Mouse (Mus musculus) embryonic facial prominence, embryonic 11.5 days (tissue): ENCODE data around the gene Lin7b. TPM values are rescaled to one million over a fixed set of nuclear protein-coding genes. Genes with fewer than 3 reads are reported as not detected.

Experiments used
- ATAC-seq: fragments of 200-750 bp; cut with Nextera tagmentation; replicated peaks from 2 replicates; pipeline ENCODE4 v1.8.0; 2017; ENCODE audit warnings: low read depth; ENCODE audit not compliant: insufficient number of reproducible peaks, low FRiP score, low TSS enrichment
- DNase-seq: peaks from one replicate; pipeline ENCODE4 v3.0.0-alpha.2; 2015; ENCODE audit warnings: low spot score
- H3K27ac ChIP-seq: fragments of 300-500 bp; sonication (generic); replicated peaks from 2 replicates; pipeline ENCODE4 v1.5.1; 2014; ENCODE audit warnings: mild to moderate bottlenecking, low read depth, low read length, control low read depth
- H3K27me3 ChIP-seq: fragments of 300-500 bp; sonication (generic); 2 replicates; pipeline ENCODE4 v1.6.1; 2014; ENCODE audit warnings: mild to moderate bottlenecking, low read length, moderate library complexity, mixed read lengths; ENCODE audit not compliant: control insufficient read depth, insufficient read depth
- H3K36me3 ChIP-seq: fragments of 300-500 bp; sonication (generic); replicated peaks from 2 replicates; pipeline ENCODE4 v1.6.1; 2014; ENCODE audit warnings: low read depth, mild to moderate bottlenecking, low read length, moderate library complexity, mixed read lengths; ENCODE audit not compliant: control insufficient read depth, insufficient read depth
- H3K4me1 ChIP-seq: fragments of 300-500 bp; sonication (generic); 2 replicates; pipeline ENCODE4 v1.6.1; 2014; ENCODE audit warnings: low read length, mixed read lengths; ENCODE audit not compliant: control insufficient read depth, insufficient read depth
- H3K4me2 ChIP-seq: fragments of 300-500 bp; sonication (generic); 2 replicates; pipeline ENCODE4 v1.6.1; 2014; ENCODE audit warnings: low read depth, mild to moderate bottlenecking, control low read depth, low read length, moderate library complexity
- H3K4me3 ChIP-seq: fragments of 300-500 bp; sonication (generic); 2 replicates; pipeline ENCODE4 v1.5.1; 2014; ENCODE audit warnings: low read depth, low read length, control low read depth
- H3K9ac ChIP-seq: fragments of 300-500 bp; sonication (generic); replicated peaks from 2 replicates; pipeline ENCODE4 v1.6.1; 2014; ENCODE audit warnings: mild to moderate bottlenecking, control low read depth, low read length
- H3K9me3 ChIP-seq: fragments of 300-500 bp; sonication (generic); replicated peaks from 2 replicates; pipeline ENCODE4 v1.6.1; 2016; ENCODE audit warnings: mild to moderate bottlenecking, low read length, inconsistent platforms, mixed read lengths; ENCODE audit not compliant: control insufficient read depth
- WGBS: fragments of 180-500 bp; shearing (Covaris S2); extraction: QIAGEN DNeasy Blood & Tissue Kit; methylation state at CpG from one replicate; pipeline ENCODE4 v1.1.7; 2014; 5-methylcytosine and 5-hydroxymethylcytosine counted together
- polyA plus RNA-seq: library from polyadenylated mRNA; unstranded; fragments of >200 nt; fragmentation: Nextera tagmentation; extraction: Ambion mirVana; gene quantifications from 2 replicates; pipeline ENCODE4 v1.2.1, GENCODE M21; 2014

The Lin7b gene
- polyA plus RNA-seq, 1 experiment from 2014 or later: 0.77 TPM

GRCm38 (mm10) chr7:45337469-45337868 is 32.9 kb downstream of the Lin7b start:
- DNase-seq: no peak
- Histone ChIP-seq H3K9me3 (no peaks in the 10 kb centered on the region), H3K27me3 (peaks cover 3% of the 10 kb centered on the region; the same call in 1 of the 2 replicates), H3K4me3 (no peak overlapping the region), H3K27ac (no peak overlapping the region), H3K9ac (no peak overlapping the region), H3K36me3 (no peaks in the 10 kb centered on the region), H3K4me2 (no peak overlapping the region), H3K4me1 (peaks cover 2% of the 10 kb centered on the region)
- ATAC-seq: no peak
- 25% methylated on average over 4 of the region's 4 CpGs for WGBS

GRCm38 (mm10) chr7:45336319-45336718 is 34.1 kb downstream of the Lin7b start:
- 94% methylated on average over 4 of the region's 4 CpGs for WGBS
- Histone ChIP-seq H3K27me3 (peaks cover 3% of the 10 kb centered on the region; the same call in 1 of the 2 replicates), H3K27ac (no peak overlapping the region), H3K4me2 (no peak overlapping the region), H3K4me1 (peaks cover 2% of the 10 kb centered on the region), H3K9ac (no peak overlapping the region), H3K4me3 (no peak overlapping the region), H3K9me3 (no peaks in the 10 kb centered on the region), H3K36me3 (no peaks in the 10 kb centered on the region)
- no peak for DNase-seq
- ATAC-seq: no peak

GRCm38 (mm10) chr7:45335056-45335455 is 35.3 kb downstream of the Lin7b start, which contains the start of gene Hrc:
TSS of gene Hrc (plus strand) at chr7:45335290.
- H3K9ac ChIP-seq: no peak within 1 kb of the TSS
- H3K4me3 ChIP-seq: no peak within 1 kb of the TSS
- no peak for DNase-seq
- peaks cover 2% of the 10 kb centered on the region for H3K4me1 ChIP-seq
- WGBS: 24% methylated on average over 5 of the region's 5 CpGs
- H3K9me3 ChIP-seq: no peaks in the 10 kb centered on the region
- no peak within 1 kb of the TSS; the same call in 1 of the 2 replicates for H3K4me2 ChIP-seq
- no peak for ATAC-seq
- no peak within 1 kb of the TSS for H3K27ac ChIP-seq
- H3K27me3 ChIP-seq: 0 out of 2 replicates have a peak, but pooled peaks cover 3% of the 10 kb centered on the region
- H3K36me3 ChIP-seq: no peaks in the 10 kb centered on the region

- Histone ChIP-seq H3K4me2 (no peak overlapping the region), H3K9ac (no peak overlapping the region), H3K4me3 (no peak overlapping the region), H3K27ac (no peak overlapping the region), H3K36me3 (no peaks in the 10 kb centered on the region), H3K4me1 (peaks cover 2% of the 10 kb centered on the region), H3K9me3 (no peaks in the 10 kb centered on the region), H3K27me3 (0 out of 2 replicates have a peak, but pooled peaks cover 3% of the 10 kb centered on the region)
- DNase-seq: no peak
- WGBS: 19% methylated on average over 3 of the region's 3 CpGs
- ATAC-seq: no peak
Observed at GRCm38 (mm10) chr7:45334605-45335004, 35.8 kb downstream of the Lin7b start.

- 0 out of 2 replicates have a peak, but pooled peaks cover 3% of the 10 kb centered on the region for H3K27me3 ChIP-seq
- peak within 1 kb of the TSS; percentile 64 for H3K4me3 ChIP-seq
- ATAC-seq: peak; percentile 35
- peaks cover 2% of the 10 kb centered on the region for H3K4me1 ChIP-seq
- peak within 1 kb of the TSS; percentile 35; the same call in 1 of the 2 replicates for H3K27ac ChIP-seq
- H3K9ac ChIP-seq: peak within 1 kb of the TSS; percentile 72
- under 1% methylated on average over 38 of the region's 38 CpGs for WGBS
- no peaks in the 10 kb centered on the region for H3K9me3 ChIP-seq
- peak within 1 kb of the TSS; percentile 91 for H3K4me2 ChIP-seq
- H3K36me3 ChIP-seq: no peaks in the 10 kb centered on the region
- DNase-seq: peak; percentile 88
Observed at GRCm38 (mm10) chr7:45333431-45333982, 36.9 kb downstream of the Lin7b start, which contains the start of gene Trpm4. TSS of gene Trpm4 (minus strand) at chr7:45333780.

- no peaks in the 10 kb centered on the region for H3K36me3 ChIP-seq
- no peaks in the 10 kb centered on the region for H3K9me3 ChIP-seq
- 0 out of 2 replicates have a peak, but pooled peaks cover 3% of the 10 kb centered on the region for H3K27me3 ChIP-seq
- H3K9ac ChIP-seq: peak overlapping the region; percentile 72
- DNase-seq: peak; percentile 79
- ATAC-seq: peak; percentile 76
- 2% methylated on average over 22 of the region's 22 CpGs for WGBS
- H3K4me2 ChIP-seq: peak overlapping the region; percentile 91
- H3K4me3 ChIP-seq: peak overlapping the region; percentile 64
- H3K27ac ChIP-seq: 0 out of 2 replicates have a peak overlapping the region, but pooled peaks have one; percentile 35
- H3K4me1 ChIP-seq: peaks cover 2% of the 10 kb centered on the region
Observed at GRCm38 (mm10) chr7:45332685-45333425, 37.5 kb downstream of the Lin7b start.

GRCm38 (mm10) chr7:45331502-45331901 is 38.9 kb downstream of the Lin7b start:
- H3K4me1 ChIP-seq: peaks cover 2% of the 10 kb centered on the region
- no peak overlapping the region for H3K4me3 ChIP-seq
- H3K9me3 ChIP-seq: no peaks in the 10 kb centered on the region
- no peak overlapping the region for H3K9ac ChIP-seq
- no peak overlapping the region for H3K27ac ChIP-seq
- H3K27me3 ChIP-seq: no peaks in the 10 kb centered on the region
- DNase-seq (no peak), ATAC-seq (no peak)
- no peak overlapping the region for H3K4me2 ChIP-seq
- no peaks in the 10 kb centered on the region for H3K36me3 ChIP-seq
- WGBS: 84% methylated on average over 6 of the region's 6 CpGs
